Mouse (Mus musculus) embryonic facial prominence, embryonic 11.5 days (tissue): ENCODE data around the gene Iscu. TPM values are rescaled to one million over a fixed set of nuclear protein-coding genes. Genes with fewer than 3 reads are reported as not detected.
"Not testable (repeated sequence)": the region's sequence is repeated elsewhere in the genome, so short reads cannot be mapped to it uniquely, and the experiment has no call there.

Experiments
- ATAC-seq: fragments of 200-750 bp; cut with Nextera tagmentation; replicated peaks from 2 replicates; pipeline ENCODE4 v1.8.0; 2017; ENCODE audit warnings: low read depth; ENCODE audit not compliant: insufficient number of reproducible peaks, low FRiP score, low TSS enrichment
- DNase-seq: peaks from one replicate; pipeline ENCODE4 v3.0.0-alpha.2; 2015; ENCODE audit warnings: low spot score
- H3K27ac ChIP-seq: fragments of 300-500 bp; sonication (generic); replicated peaks from 2 replicates; pipeline ENCODE4 v1.5.1; 2014; ENCODE audit warnings: mild to moderate bottlenecking, low read depth, low read length, control low read depth
- H3K27me3 ChIP-seq: fragments of 300-500 bp; sonication (generic); 2 replicates; pipeline ENCODE4 v1.6.1; 2014; ENCODE audit warnings: mild to moderate bottlenecking, low read length, moderate library complexity, mixed read lengths; ENCODE audit not compliant: control insufficient read depth, insufficient read depth
- H3K36me3 ChIP-seq: fragments of 300-500 bp; sonication (generic); replicated peaks from 2 replicates; pipeline ENCODE4 v1.6.1; 2014; ENCODE audit warnings: low read depth, mild to moderate bottlenecking, low read length, moderate library complexity, mixed read lengths; ENCODE audit not compliant: control insufficient read depth, insufficient read depth
- H3K4me1 ChIP-seq: fragments of 300-500 bp; sonication (generic); 2 replicates; pipeline ENCODE4 v1.6.1; 2014; ENCODE audit warnings: low read length, mixed read lengths; ENCODE audit not compliant: control insufficient read depth, insufficient read depth
- H3K4me2 ChIP-seq: fragments of 300-500 bp; sonication (generic); 2 replicates; pipeline ENCODE4 v1.6.1; 2014; ENCODE audit warnings: low read depth, mild to moderate bottlenecking, control low read depth, low read length, moderate library complexity
- H3K4me3 ChIP-seq: fragments of 300-500 bp; sonication (generic); 2 replicates; pipeline ENCODE4 v1.5.1; 2014; ENCODE audit warnings: low read depth, low read length, control low read depth
- H3K9ac ChIP-seq: fragments of 300-500 bp; sonication (generic); replicated peaks from 2 replicates; pipeline ENCODE4 v1.6.1; 2014; ENCODE audit warnings: mild to moderate bottlenecking, control low read depth, low read length
- H3K9me3 ChIP-seq: fragments of 300-500 bp; sonication (generic); replicated peaks from 2 replicates; pipeline ENCODE4 v1.6.1; 2016; ENCODE audit warnings: mild to moderate bottlenecking, low read length, inconsistent platforms, mixed read lengths; ENCODE audit not compliant: control insufficient read depth
- WGBS: fragments of 180-500 bp; shearing (Covaris S2); extraction: QIAGEN DNeasy Blood & Tissue Kit; methylation state at CpG from one replicate; pipeline ENCODE4 v1.1.7; 2014; 5-methylcytosine and 5-hydroxymethylcytosine counted together
- polyA plus RNA-seq: library from polyadenylated mRNA; unstranded; fragments of >200 nt; fragmentation: Nextera tagmentation; extraction: Ambion mirVana; gene quantifications from 2 replicates; pipeline ENCODE4 v1.2.1, GENCODE M21; 2014

The Iscu gene
- polyA plus RNA-seq, 1 experiment from 2014 or later = 113 TPM

GRCm38 (mm10) chr5:113776128-113776895 lies 3.8 kb downstream of the Iscu start:
- Histone ChIP-seq H3K9me3 (no peaks in the 10 kb centered on the region), H3K27me3 (no peaks in the 10 kb centered on the region), H3K36me3 (no peaks in the 10 kb centered on the region; the same call in none of the 2 replicates), H3K4me1 (no peaks in the 10 kb centered on the region), H3K9ac (no peak overlapping the region), H3K27ac (no peak overlapping the region), H3K4me2 (no peak overlapping the region), H3K4me3 (no peak overlapping the region)
- DNase-seq (no peak), ATAC-seq (no peak)
- 92% methylated on average over 15 of the region's 15 CpGs for WGBS

DNA sequence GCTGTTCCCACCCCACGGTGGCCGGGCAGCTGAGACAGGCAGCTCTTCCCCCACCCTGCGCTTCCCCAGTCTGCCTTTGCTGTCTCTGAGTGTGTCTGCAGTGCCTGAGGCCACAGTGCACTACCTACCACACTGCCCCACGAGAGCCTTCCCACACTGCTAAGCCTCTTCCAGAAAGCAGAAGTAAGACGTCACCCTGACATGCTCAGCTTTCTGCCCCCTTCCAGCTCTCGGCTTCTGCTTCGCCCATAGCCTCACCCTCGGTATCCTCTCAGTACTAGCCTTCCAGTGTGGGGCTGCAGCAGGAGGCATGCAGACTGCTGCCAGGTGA lies 4.3 kb downstream of the Iscu start:
- WGBS = 89% methylated on average over 8 of the region's 8 CpGs
- no peak overlapping the region for H3K4me3 ChIP-seq
- no peak overlapping the region for H3K4me2 ChIP-seq
- no peaks in the 10 kb centered on the region; the same call in none of the 2 replicates for H3K36me3 ChIP-seq
- no peak overlapping the region for H3K9ac ChIP-seq
- H3K27me3 ChIP-seq = no peaks in the 10 kb centered on the region
- H3K27ac ChIP-seq = no peak overlapping the region
- H3K9me3 ChIP-seq = no peaks in the 10 kb centered on the region
- H3K4me1 ChIP-seq = no peaks in the 10 kb centered on the region
- ATAC-seq (no peak), DNase-seq (no peak)

DNA sequence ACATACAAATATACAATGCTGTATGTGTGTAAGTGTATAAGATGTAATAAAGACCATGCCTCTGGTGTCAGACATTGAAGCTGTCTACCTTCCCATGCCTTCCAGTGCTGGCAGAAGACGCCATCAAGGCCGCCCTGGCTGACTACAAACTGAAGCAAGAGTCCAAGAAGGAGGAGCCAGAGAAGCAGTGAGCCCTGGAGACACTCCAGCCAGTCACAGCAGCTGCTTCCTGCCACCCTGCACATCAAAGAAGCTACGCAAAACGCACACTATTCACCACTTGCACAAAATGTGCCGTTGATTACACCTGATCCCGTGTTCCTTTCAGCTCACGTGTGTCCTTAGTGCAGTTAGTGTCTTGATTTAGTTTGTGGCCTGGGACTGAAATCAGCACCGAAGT lies 5.2 kb downstream of the Iscu start:
- not testable (repeated sequence) for H3K4me2 ChIP-seq, DNase-seq, H3K27me3 ChIP-seq, ATAC-seq, H3K4me3 ChIP-seq, H3K36me3 ChIP-seq, H3K9ac ChIP-seq, H3K9me3 ChIP-seq, H3K4me1 ChIP-seq, H3K27ac ChIP-seq
- WGBS = 93% methylated on average over 8 of the region's 8 CpGs

DNA sequence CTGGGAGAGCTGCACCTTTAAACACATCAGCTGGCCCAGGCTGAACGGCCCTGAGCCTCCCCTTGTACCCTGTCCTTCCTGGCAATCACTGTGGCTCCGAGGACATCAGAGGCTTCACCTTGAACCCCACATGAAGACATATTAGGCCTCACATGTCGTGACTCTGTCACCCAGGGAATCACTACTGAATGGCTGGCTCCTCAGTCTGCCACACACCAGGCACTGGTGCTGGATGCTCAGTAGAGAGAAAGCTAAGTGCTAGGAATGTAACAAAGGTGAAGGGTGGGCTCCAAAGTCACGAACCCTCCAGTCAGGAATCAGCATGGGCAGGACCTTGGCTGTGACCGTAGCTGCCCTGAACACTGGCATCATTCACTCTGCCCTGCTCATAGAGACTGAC lies 7.0 kb downstream of the Iscu start:
- Histone ChIP-seq H3K4me1 (peaks cover 8% of the 10 kb centered on the region), H3K9ac (no peak overlapping the region), H3K9me3 (no peaks in the 10 kb centered on the region), H3K4me3 (no peak overlapping the region), H3K4me2 (no peak overlapping the region), H3K27ac (no peak overlapping the region), H3K36me3 (no peaks in the 10 kb centered on the region; the same call in none of the 2 replicates), H3K27me3 (no peaks in the 10 kb centered on the region)
- ATAC-seq (no peak), DNase-seq (no peak)
- WGBS = 74% methylated on average over 5 of the region's 5 CpGs

DNA sequence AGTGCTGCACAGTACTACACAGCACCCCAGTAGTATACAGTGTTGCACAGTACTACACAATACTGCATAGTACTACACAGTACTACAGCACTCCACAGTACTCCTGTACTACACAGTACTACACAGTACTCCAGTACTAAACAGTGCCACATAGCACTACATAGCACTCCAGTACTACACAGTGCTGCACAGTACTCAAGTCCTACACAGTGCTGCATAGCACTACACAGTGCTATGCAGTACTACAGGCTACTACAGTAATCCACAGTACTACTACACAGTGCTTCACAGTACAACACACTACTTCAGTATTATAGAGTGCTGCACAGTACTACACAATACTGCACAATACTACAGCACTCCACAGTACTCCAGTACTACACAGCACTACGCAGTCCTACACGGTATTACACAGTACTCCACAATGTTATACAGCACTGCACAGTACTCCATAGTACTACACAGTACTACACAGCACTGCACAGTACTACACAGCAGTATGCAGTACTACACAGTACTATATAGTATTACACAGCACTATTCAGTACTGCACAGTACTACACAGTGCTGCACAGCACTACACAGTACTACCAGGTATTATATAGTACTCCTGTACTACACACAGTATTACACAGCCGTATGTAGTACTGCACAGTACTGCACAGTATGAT lies 7.7 kb downstream of the Iscu start:
- Histone ChIP-seq H3K27me3 (no peaks in the 10 kb centered on the region), H3K9me3 (no peaks in the 10 kb centered on the region), H3K4me2 (no peak overlapping the region), H3K4me1 (peaks cover 8% of the 10 kb centered on the region), H3K9ac (no peak overlapping the region), H3K36me3 (no peaks in the 10 kb centered on the region; the same call in none of the 2 replicates), H3K27ac (no peak overlapping the region), H3K4me3 (no peak overlapping the region)
- 97% methylated on average over 3 of the region's 3 CpGs for WGBS
- no peak for DNase-seq
- ATAC-seq = peak; percentile 40

DNA sequence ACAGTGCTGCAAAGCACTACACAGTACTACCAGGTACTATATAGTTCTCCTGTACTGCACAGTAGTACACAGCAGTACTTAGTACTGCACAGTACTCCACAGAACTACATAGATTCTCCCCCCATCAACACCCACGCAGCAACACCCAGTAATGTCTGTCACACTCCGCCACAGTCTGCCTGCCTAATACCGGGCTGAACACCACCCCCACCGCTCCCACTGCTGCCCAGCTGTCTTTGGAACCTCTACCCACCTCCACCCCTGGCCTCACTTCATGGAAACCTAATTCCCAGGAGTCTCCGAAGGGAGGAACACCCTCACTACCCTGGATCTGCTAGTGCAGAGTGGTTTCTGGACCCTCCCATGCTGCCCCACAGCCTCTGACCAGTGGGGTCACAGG lies 8.2 kb downstream of the Iscu start:
- no peaks in the 10 kb centered on the region; the same call in none of the 2 replicates for H3K36me3 ChIP-seq
- H3K9me3 ChIP-seq = no peaks in the 10 kb centered on the region
- H3K4me3 ChIP-seq = no peak overlapping the region
- H3K27ac ChIP-seq = no peak overlapping the region
- no peaks in the 10 kb centered on the region for H3K27me3 ChIP-seq
- H3K4me1 ChIP-seq = peaks cover 8% of the 10 kb centered on the region
- H3K4me2 ChIP-seq = no peak overlapping the region
- no peak overlapping the region for H3K9ac ChIP-seq
- WGBS = 83% methylated on average over 5 of the region's 5 CpGs
- no peak for DNase-seq
- ATAC-seq = no peak

DNA sequence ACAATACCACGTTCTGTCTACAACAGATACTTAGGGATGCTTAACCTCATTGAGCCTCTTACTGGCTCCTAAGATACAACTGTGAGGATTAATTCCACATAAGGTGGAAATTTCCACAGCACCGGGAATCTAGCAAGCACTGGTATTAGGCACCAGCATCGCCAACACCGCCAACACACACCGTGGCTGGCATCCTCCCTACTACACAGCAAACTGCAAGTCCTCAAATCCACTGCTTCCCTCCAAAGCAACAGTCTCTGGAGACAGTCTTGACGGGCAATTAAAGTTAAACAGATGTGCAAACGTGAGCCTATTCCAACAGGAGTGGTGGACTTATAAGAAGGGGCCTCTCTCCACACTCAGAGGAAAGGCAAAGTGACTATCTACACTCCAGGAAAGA lies 8.7 kb downstream of the Iscu start:
- H3K4me1 ChIP-seq = peaks cover 8% of the 10 kb centered on the region
- no peak overlapping the region for H3K27ac ChIP-seq
- no peak for ATAC-seq
- no peak overlapping the region for H3K4me2 ChIP-seq
- no peaks in the 10 kb centered on the region for H3K27me3 ChIP-seq
- WGBS = 66% methylated on average over 7 of the region's 7 CpGs
- DNase-seq = no peak
- no peak overlapping the region for H3K4me3 ChIP-seq
- H3K9ac ChIP-seq = no peak overlapping the region
- no peaks in the 10 kb centered on the region for H3K9me3 ChIP-seq
- no peaks in the 10 kb centered on the region; the same call in 1 of the 2 replicates for H3K36me3 ChIP-seq

DNA sequence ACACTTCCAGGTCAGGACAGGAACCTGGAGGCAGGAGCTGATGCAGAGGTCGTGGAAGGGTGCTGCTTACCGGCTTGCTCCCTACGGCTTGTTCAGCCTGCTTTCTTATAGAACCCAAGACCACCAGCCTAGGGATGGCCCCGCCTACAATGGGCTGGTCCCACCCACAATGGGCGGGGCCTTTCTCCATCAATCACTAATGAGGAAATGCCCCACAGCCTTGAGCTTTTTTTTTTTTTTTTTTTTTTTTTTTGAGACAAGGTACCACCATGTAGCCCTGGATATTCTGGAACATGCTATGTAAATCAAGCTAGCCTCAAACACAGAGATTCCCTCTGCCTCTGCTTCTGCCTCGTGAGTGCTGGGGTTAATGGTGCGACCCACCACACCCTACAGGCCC lies 9.3 kb downstream of the Iscu start:
- Histone ChIP-seq H3K36me3 (no peaks in the 10 kb centered on the region; the same call in 1 of the 2 replicates), H3K9me3 (no peaks in the 10 kb centered on the region), H3K4me3 (no peak overlapping the region), H3K27me3 (no peaks in the 10 kb centered on the region), H3K9ac (no peak overlapping the region), H3K4me1 (peaks cover 8% of the 10 kb centered on the region), H3K4me2 (no peak overlapping the region), H3K27ac (no peak overlapping the region)
- no peak for DNase-seq
- 77% methylated on average over 7 of the region's 7 CpGs for WGBS
- no peak for ATAC-seq
